Mouse (Mus musculus) kidney, postnatal 25 days (tissue): ENCODE results near the gene Aadac.

ENCODE experiments used
- DNase-seq, 2 experiments: peaks; one replicate each; pipeline ENCODE4 v3.0.0; 2021; ENCODE audit warnings: mixed read lengths in 2 of 2

Gene Aadac

GRCm38 (mm10) chr3:60025417-60025816 is at the start of gene Aadac:
Gene Aadac (plus strand): TSS chr3:60025717.
- no peak for DNase-seq

DNA sequence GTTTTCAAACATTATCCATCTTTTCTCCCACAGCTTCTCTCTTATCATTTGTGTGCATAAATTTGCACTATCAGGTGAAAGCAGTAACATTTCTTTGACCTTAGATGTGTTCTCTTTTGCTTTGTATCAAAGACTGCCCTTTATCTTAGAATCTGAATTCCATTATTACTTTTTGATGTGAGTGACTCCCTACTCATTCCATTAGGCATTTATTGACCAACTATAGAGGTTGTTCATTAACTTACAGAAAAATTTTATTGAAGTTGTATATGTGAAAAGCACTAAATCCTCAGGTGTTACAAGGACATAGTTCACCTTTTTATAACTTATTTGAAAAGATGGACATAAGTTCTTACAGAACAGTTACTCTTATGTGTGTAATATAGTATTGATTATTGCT is 21.9 kb upstream of the Aadac start:
- DNase-seq, result no peak

DNA sequence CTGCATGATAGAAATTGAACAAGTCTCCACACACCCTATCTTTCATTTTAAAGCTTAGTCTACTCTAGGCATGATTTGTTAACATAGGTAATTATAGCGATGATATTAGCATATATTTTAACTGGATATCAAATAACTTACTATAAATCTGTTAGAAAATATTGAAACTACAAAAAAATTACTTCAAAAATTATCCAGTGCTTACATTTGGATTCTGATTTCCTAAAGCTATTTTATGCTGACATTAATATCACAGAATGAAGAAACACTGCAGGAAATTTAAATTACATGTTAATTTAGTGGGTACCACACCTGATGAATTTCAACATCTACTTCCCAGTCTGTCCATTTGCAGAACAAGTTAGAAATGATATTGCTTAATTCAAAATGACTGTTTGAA is 19.1 kb upstream of the Aadac start, which contains the start of gene Aadacl2:
Aadacl2 (plus strand) TSS at position 301 of the 400 bp plus-strand sequence.
- DNase-seq, result no peak

DNA sequence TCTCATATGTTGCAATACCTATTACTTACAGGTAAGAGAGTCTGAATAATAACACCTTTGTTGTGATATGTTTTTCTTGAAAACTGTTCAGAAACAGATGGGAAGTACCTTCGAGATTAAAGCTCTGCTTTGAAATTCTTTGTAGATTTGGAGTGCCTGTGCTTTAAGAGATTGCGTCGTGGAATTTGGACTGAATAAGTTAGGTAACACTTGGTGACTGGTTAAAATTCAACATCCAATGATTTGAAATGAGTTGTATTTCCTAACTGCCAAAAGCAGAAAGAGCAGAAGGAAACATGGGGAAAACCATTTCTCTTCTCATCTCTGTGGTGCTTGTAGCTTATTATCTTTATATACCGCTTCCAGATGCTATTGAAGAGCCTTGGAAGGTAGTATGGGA is 6.0 kb downstream of the Aadac start:
- DNase-seq, result peak in 1 of 2 experiments; percentile 17

DNA sequence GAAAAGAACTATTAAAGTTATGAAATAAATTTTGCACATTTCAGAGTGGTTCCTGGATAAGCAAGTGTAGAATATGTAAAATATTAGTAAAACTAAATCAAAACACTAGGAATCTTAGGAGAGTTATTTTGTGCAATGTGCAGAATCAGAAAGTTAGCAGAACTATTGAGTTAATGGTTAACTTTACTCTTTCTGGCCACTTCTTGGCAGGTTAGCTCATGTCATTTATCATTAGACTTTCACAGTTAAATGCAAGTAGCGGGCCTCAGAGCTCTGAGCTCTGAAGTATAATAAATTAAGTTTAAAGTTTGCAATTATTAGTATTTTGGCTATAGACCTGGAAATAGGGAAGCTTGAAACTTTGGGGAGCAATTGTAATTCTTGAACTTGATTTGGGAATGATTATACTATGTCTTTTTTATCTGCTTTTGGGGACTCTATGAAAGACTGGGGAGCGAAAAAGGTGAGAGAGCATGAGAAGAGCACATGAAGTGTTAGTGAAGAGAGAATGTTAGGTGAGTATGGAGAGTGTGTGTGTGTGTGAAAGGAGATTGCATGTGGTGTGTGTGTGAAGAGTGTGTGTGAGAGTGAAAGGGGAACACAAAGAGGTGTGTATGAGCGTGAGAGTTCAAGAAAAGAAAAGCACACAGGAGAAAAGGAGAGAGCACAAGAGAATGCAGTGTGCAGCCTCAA is 20.9 kb downstream of the Aadac start:
- no peak for DNase-seq

GRCm38 (mm10) chr3:60053231-60053927 is 27.9 kb downstream of the Aadac start:
- no peak for DNase-seq

DNA sequence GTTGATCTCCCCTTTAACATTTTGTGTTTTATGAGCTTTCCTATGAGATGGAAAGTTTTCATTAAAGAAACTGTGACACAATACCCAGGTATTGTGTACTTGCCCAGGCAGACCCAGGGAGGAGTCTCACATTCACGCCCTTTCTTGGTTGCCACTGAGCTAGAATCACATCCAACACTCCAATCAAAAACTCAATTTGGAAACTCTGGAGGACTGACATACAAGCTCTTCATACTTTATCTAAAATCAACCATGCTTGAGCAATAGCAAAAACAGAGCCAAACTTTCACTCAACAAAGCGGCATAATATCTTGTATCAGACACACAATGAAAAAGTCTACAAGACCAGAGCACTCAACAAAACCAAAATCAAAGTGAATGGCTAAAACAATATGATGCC is 28.4 kb downstream of the Aadac start:
- DNase-seq, result no peak

DNA sequence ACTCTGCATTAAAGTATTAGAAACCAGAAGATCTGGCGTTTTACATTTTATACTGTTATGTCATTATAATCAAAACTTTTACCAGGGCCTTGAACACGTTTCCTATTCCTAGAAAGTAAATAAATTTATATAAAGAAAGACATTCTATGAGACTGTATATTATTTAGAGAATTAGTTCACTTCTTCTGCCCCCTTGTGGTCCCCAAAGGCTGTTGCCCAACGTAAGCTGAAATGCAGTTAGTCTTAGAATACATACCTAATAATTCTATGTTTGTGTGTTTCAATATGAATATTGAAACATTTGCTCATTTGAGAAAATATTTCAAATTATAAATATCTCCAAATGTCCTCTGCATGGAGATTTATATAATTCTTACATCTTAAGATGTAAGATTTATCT is 30.9 kb downstream of the Aadac start:
- peak in 1 of 2 experiments; percentile 15 for DNase-seq

GRCm38 (mm10) chr3:60057070-60057808 is 31.7 kb downstream of the Aadac start:
- no peak for DNase-seq

- DNase-seq, result no peak
These were observed 32.2 kb downstream of the Aadac start for GRCm38 (mm10) chr3:60057809-60058082.

DNA sequence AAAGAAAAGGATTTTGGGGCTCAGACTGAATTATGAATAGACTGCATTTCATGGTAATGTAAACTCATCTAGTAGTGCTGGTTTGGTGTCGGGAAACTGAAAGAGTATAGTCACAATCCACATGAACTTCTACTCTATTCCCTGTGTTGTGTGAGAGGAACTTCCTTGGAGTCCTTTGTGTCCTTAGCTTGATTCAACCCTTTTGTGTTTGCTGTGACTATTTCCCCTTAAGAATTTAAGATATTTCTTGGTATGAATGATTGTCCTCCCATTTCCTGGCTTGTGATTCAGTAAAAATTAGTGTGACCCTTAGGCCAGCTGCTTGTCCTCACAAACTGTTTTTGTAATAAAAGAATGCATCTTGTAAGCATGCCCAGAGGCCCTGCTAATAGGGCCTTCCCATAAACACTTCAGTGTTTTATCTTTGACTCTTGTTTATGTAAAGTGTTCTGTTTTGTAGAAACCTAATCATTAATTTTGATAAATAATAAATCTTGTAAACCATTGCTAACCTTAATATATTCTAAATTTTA is 53.4 kb downstream of the Aadac start:
- peak; percentile 20 to 34 for DNase-seq

- DNase-seq, result peak in 1 of 2 experiments; percentile 37
These were observed 55.1 kb downstream of the Aadac start for GRCm38 (mm10) chr3:60080572-60080971.

- peak; percentile 51 to 61 for DNase-seq
These were observed 56.1 kb downstream of the Aadac start, which contains the start of gene Sucnr1 for GRCm38 (mm10) chr3:60081648-60082047. Gene Sucnr1 (plus strand): TSS chr3:60081869.

- DNase-seq, result no peak
These were observed 57.2 kb downstream of the Aadac start for GRCm38 (mm10) chr3:60082746-60083145.

- no peak for DNase-seq
These were observed 60.2 kb downstream of the Aadac start for GRCm38 (mm10) chr3:60085729-60086128.
